Mouse (Mus musculus) lung, postnatal 25 days (tissue): ENCODE measurements at regions not wholly inside any gene's neighbourhood (a gene's known extent, or its start where the extent isn't known, plus 50 kb on each side); places are given as distances from the start of the nearest gene placed in this dataset.

Experiments used
- DNase-seq: peaks from one replicate; pipeline ENCODE4 v3.0.0; 2022; ENCODE audit warnings: low spot score

DNA sequence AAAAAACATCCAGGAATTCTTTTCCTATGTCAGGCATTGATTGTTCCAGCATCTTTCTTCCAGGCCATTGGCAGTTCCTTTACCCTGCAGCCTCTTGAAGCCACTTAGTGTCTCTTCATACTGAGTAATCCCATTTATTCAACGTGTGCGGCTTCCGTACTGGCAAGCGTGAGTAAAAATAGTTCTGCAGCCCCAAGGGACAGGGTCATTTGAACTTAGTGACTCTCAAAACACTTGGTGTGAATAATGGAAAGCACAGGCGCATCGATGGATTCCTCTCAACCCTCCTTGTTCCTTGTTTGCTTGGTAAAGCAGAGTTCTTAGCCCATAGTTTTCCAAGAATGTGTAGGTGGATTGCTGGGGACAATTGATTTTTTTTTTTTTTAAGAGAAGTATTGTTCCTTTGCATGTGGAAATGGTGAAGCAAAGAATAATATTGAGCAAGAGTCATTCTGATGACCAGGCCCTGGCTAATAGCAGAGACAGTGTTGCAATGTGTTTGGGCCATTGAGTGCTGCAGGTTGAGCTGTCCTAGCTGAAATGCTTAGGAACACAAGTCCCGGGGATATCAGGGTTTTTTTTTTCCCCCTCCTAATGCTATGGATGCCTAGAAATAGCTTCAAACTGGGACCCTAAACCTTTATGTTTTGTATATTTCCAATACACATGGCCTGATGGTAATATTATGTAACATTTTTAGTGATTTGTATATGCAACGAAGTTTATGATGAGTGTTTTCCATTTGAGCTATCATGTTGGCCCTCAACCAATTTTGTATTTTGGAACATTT is 1294.1 kb upstream of the A1bg start:
- DNase-seq, result peak; percentile 17

DNA sequence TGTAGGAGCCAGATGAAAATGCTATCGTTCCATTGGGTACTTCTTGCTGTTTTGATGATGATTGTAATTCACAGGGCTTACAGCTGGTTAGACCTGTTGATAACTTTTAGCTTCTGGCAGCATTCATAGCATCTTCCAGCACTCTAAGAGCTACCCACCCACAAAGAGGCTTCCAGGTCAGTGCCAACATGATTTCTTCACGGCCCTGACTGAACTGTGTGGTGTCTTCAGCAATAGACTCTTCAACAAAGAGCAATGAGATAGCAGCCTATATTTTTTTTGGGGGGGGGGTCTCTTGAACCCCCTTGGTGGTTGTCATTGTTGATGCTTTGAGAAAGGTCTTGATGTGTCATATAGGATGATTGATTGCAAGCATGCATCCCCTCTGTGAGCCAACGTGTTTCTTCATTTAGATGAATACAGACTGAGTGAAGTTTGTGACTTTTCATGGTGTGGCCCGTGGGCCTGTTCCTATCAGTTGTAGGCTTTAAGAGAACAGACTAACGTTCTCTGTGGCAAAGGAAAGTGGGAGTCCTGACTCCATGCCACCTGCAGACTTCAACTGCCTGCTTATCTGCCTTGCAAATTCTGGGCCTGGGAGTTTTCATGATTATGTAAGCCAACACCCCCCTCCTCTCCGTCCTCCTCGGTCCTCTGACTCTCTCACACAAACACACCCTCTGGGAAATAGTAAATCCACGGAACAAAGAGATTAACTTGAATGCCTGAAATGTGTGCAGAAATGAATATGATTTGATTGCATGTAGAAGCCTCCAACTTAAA is 1293.0 kb upstream of the A1bg start:
- no peak for DNase-seq

DNA sequence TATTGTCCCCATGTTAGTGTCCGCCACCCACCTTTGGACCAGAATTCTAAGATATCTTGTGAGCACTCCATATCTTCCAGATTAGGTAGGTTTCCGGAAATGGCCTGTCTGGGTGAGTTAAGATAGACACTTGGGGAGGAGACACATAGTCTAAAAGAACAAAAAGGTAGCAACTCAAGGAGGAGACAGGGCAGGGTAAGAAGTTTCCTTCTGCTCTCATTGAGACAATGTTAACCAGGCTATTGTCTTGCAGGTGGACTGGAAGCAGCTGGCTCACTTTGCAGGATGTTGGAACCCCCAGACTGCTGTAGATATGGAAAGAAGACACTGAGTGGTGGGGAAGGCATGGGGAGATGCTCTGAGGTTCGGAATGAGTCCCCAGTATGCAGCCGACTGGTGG is 1291.5 kb upstream of the A1bg start:
- DNase-seq, result no peak

DNA sequence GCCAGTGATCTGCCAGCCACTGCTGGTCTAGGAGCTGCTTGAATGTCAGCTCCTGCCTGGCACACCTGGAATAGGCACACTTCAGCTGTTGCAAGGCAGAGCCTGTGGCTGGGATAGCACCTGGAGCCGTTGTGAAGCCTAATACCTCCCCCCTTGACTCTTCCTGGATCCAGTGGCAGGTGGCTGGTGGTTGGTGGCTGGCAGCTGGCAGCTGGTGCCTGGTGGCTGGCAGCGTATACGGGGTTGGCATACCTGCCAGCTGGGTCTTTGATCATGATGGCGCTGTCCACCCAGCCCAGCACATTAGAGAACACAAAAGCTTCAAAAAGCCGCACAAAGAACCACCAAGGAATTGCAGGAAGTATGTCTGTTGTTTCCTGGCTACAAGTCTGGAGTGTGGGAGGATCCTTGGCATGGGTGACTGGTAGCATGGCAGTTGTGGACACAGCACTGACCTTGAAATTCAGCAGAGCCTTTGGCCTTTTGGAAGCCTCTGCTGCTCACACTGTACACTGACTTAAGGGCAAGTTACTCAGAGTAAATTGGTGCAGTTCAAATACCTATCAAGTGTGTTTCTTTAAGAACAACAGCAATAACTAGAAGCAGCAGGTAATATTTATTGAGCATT is 1289.6 kb upstream of the A1bg start:
- DNase-seq, result no peak

DNA sequence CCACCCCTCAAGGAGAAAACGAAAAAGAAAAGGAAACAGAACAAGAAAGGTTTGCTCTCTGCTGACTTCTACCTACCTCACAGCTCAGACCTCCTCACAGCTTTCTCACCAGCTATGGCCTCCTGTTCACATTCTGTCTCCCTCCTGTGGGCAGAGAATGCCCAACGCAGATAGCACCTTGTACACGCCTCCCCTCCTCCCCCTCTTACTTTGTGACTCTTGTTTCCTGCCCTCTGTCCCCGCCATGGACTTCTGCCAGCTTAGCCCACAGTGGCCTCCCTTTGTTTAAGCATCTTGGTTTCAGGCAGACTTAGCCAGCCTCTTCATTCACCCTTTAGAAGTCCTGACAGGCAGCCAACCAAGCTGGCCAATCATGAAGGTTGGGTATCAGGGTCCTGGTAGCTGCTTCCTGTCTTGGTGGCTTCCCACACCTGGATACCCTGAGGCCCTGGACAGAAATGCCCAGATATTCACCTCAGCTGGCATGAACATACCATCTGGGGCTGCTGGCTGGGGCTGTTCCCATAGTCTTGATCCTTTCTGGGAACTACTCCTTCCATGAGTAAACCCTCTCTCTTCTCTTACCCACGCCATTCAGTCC is 1287.2 kb upstream of the A1bg start:
- no peak for DNase-seq

DNA sequence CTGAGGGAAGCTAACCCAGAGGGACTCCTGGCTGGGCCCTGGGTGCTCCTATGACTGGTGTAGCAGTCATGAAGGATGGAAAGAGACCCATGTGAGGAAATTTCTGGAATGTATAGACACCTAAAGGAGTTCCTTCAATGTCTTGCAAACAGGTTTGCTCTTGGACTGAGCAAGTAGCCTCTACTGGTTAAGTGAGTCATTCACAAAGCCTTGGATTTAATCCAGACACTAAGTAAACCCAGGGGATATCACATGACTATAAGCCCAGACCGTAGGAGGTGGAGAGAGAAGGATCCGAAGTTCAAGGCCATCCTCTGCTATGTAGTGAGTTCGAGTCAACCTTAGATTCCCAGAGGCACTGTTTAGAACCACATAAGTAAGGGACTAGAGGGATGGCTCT is 1286.5 kb upstream of the A1bg start:
- no peak for DNase-seq

DNA sequence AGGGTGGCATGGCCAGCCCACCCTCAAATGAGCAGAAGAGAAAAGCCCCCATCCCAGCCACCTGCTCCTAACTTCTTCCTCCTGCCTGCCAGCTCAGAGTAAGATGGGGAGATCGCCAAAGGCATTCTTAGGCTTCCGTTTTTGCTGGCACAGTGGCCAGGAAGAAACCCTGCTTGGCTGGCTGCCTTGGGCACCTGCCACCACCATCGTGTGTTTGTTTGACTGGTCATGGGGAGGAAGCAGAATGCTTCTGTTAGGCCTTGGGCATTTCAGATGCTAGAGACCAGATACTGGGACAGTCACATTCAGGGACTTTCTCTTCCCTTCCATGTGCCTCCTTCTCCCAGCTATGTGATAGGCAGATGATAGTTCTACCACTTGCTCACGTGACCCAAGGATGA is 1283.7 kb upstream of the A1bg start:
- peak; percentile 34 for DNase-seq

DNA sequence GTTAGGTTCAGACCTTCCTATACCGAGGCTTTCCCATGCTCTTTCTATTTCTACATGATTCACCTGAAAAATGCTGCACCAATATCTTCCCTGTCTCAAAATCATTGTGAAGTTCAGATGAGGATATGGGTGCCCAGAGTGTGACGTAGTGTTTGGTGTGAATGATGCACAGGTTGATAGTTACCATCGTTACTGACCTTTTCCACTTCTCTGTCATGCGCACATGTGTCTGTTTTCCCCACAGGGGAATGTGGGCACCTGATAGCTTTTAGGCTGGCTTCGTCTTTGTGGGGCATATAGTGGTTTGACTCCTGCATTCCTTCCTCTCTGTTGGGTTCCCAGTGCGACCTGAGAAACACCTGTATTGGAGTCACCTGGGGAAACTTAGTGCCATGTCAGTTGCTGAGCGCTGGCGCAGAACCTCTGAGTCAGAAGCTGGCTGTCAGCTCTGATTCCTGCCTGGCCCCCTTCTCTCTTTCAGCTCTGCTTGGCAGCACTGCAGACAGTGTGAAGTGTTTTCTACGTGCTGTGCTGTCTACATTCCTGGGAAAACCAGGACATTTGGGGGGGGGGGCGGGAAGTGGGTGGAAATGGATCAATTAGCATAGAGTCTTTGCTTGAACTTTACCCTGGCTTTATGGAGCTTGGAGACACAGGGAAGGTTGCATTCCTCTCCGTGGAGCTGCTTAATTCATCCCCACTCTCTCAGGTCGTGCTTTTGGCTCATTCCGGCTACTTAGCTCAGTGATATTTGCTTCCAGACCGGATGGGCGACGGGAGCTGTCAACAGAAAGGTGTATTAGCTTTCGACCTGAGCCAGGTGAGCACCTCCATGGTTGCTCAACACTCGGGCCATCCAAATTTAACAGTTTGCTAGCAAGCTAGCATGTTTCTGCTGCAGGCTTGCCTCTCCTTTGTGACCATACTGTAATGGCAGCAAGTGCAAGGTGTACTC is 1281.4 kb upstream of the A1bg start:
- DNase-seq, result peak; percentile 15

DNA sequence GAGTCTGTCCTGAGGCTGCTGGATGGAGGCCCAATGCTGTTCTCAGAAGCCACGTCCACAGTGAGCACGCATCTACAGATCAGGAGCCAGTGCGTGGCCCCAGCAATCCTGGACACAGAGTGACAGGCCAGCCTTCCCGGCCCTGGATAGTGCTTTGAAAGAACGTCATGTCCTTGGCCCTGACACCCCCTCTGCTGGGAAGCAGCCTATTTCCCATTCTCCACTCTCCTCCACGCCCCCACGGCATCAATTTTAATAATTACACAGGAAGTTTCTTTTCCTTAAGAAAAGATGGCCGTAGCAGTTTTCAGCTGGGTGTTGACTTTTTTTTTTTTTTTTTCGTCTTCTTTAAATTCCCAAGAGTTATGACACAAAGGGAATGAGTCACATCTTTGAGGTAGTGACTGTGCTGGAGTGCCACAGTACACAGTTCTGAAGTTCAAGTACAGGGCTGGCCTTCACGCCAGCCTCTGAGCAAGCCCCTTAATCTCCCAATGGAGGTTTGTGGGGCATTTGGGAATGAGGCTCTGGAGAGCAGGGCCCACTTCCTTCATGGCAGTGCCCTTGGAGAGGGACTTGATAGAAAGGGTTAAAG is 1280.1 kb upstream of the A1bg start:
- DNase-seq, result peak; percentile 41

DNA sequence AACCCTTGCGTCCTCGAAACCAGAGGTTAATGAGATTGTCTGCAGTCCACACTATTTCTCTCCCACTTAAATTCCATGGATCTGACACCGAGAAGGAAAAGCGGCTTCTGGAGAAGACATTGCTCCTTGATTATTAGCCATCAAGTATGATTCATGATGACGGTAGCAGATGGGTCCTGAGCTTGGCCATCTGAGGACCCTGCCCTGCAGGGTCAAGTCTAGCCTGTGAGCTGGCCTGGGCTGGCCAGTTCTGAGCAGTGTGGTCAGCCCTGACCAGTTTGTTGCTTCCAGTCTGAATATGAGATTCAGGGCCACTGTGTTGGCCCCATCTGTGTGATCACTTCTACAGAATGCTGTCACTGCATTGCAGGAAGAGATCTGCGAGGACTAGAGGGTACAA is 1275.9 kb upstream of the A1bg start:
- no peak for DNase-seq

DNA sequence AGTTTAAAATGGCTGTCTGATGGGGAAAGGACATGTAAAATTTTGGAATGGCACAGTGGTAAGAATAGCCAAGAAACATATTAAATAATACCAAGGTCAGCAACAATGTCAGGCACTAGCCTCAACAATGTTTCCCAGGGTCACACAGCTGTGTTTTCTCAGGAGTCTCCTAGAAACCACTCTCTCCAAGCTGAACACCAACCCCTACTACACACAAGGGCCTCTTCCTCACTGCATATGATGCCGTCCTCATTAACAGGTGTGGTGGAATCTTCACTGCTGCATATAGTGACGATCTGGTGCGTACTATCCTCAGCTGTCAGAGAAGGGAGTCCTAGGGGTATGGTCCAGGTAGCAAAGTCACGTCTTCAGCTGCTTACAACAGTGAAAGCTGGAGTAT is 1275.4 kb upstream of the A1bg start:
- no peak for DNase-seq

DNA sequence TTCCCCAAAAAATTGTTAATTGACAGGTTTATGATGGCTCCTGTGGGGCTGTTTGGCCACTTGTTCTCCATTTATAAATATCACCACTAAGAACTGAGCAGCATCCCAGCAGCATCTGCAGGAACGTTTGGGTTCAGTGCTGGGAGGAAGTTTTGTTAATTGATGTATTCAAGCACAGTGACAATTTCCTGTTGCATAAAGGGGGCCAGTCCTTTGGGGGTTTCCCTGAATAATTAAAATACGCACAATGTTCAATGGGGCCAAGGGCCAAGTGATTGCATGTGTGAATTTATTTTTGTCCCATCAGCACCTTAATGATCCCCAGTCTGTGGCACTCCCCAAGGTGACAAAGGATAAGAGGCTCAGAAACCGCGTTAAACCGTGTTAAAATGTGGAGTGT is 1272.6 kb upstream of the A1bg start:
- DNase-seq, result no peak

DNA sequence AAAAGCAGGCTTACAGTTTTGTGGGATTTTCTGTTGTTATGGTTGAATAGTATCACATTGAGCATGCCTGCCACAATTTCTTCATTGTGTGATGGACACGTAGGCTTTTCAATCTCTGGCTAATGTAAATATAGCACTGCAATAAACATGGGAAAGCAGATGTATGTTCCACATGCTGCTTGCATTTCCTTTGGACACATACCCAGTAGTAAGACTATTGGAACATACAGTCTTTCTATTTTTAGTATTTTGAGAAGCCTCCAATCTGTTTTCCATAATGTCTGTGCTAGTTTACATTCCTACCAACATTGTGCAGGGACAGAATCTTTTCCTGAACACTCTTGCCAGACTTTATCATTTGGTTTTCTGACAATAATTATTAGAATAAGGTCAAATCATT is 1269.9 kb upstream of the A1bg start:
- DNase-seq, result no peak

DNA sequence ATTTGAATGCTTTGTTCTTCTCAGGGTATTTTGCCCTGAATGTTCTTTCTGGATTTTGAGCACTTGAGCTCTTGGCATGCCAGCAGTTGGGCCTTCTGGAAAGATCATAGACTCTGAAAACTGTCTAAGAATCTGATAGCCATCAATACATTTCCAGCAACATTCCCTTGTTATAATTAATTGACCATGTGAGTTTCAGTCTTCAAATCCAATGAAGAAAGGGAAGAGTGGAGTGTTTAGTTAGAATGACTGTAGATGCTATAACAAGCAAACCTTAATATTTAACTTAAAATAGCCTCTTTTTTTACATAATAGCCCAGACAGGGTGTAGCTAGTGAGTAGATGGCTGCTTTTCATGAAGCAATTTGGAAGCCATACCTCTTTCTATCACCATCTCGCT is 1268.8 kb upstream of the A1bg start:
- no peak for DNase-seq

DNA sequence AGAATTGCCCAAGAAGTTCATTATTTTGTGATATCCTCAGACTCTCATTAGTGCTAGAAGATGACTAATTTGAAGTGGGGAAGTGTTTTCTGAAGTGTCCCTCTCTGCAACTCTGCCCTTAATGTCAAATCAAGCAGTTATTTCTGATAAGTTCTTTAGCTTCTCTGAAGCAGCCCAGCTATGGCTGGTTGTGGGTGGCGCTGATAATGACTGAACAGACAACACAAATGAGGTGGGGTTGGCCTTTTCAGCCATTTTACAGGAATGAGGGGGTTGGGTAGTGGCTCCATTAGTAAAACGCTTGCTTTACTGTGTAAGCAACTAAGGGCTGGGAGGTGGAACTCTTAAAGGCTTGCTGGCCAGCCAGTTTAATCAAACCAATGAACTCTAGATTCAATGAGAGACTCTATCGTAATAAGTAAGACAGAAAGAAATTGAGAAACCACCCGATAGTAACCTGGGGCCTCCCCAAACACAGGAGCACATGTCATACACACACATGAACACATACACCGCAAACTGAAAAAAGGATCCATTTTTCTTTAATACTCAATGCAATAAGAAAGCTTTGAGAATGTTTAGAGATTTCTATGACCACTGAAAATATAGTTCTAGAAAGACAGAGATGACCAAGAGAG is 1268.3 kb upstream of the A1bg start:
- no peak for DNase-seq

DNA sequence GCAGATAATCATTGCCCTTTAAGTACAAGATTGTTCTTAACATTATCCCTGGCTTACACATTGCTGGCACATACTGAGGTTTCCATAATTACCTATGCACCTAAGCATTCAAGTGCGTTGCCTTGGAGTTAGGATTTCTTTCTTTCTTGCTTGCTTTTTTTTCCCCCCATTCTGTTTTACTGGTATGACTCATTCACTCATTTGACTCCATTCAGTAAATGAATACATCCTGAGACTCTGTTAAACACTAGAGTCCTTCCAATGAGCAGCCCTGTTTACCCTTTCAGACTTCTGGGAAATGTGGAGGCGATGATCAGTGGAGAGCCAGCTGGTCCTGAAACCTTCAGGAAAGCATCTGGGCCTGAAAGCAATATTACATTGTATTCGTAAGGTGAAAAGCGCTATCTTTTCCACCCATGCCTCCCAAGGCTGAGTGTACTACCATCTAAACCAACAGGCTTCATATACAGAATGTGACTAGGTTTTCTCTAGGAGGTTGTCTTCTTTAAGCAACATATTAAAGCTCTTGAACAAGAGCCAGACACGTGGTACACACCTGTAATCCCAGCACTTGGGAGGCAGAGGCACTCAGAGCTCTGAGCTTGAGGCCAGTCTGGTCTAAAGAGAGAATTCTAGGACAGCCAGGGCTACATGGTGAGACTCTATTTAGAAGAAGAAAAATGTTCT is 1267.6 kb upstream of the A1bg start:
- DNase-seq, result no peak

DNA sequence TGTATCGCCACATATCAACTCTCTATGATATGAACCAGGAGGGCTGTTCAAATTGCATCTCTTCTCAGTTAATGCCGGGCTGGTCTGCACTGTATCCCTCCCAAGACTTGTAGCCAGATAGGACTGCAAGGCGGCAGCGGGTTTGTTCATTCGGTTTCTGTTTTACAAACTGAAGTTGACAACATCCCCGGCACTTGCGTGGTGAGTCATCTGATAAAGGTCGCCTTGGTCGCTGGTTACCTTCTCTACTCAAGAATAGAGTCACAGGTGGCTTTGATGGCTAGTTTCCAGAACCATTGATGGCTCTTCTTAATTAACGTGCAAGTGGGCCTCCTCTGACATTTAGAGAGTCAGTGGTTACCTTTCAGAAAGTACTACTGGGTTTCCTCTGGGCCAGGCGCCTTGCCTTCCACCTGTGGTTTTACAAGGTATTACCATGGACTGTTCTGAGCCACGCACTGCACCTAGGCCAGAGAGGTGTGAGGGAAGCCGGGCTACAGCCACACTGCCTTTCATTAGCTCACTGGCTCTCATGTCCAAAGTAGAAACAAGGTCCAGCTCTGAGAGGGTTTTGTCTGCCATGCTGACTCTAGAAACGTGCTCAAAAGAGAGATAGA is 1266.9 kb upstream of the A1bg start:
- DNase-seq, result no peak

DNA sequence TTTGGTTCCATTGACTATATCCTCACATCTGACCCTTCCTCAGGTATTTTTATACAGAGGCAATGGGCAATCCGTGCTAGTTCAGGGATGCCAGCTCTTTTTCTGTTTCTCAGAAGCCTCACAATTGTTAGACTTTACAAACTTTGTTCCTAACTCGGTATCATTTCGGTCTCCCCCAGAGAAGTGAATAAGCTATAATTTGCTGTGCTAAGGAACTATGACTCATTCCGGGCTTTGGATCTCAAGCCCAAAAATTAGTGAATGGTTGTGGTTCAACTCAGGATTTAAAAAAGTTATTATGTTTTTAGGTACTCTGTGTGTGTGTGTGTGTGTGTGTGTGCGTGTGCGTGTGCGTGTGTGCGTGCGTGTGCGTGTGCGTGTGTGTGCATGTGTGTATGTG is 1263.7 kb upstream of the A1bg start:
- DNase-seq, result no peak

DNA sequence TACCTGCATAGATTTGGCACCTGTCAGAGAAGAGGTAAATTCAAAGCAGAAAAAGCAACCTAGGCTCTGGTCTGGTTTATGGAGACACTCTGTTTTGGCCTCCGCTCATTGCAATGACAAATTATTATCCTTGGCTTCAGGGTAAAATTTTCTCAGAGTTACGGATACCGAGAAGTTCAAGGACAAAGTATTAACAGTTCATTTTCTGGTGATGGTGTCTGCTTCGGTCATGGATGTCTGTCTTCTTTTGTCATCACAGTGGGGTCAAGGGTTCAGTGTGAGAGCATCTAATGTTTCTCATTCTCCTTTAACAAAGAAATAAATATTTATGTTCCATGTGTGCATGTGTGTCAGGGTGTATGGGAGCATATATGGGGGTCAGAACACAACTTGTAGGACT is 1261.0 kb upstream of the A1bg start:
- no peak for DNase-seq

DNA sequence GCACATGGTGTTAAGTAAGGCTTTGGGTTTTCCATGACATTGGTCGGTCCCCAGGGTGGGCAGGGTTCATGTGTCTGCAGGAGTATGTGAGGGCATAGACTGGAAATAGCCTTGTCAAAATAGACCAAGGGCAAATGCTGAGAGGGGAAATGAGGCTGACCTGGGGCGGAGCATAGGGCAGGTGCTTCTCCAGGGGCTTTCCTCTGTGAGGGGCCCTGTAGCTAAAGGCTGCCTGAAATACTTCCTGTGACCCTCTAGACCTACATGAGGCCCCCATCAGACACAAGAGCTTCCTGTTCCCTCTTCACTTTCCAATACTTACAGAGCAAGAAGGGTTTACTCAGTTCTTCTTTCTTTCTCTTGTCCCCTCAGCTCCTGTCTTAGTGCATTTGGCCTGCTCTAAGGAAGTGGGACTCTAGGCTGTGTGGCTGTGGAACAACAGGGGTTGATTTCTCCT is 1258.7 kb upstream of the A1bg start:
- DNase-seq, result no peak
